Comparison of ENCODE assay signal across 22 mouse cellular contexts in the genomic region with DNA sequence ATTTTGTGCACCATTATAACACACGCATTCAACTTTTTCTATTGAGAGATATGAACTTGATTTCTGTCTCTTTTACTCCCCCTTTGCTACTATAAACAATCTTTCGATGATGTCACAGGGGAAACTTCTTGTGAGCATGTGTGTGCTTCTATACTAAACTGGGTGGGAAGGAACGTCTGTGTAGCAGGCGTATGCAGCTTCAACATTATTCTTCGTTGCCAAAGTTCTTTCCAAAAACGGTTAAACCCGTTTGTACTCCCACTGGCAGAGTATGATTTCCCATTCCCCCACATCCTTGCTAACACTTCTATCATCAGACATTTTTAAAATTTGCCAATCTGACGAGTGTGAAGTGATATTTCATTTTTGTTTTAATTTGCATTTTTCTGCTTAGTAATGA.
DNase-seq lines count a peak whose midpoint lies in the region; ATAC-seq lines count a peak whose summit lies in the region.
"Had no signal": no experiment of that assay in that cellular context is flagged by ENCODE, and none has a peak within 500 bp of the region (broad histone marks: within the 10 kb centered on the region; RNA-seq: fewer than 3 reads in every experiment).

No protein-coding gene starts in this region.

- WGBS in forebrain, embryonic 13.5 days = 87% methylated on average over 8 of the region's 8 CpGs
- 91% methylated on average over 8 of the region's 8 CpGs for WGBS in forebrain, embryonic 10.5 days

- H3K27me3 ChIP-seq in forebrain, embryonic 13.5 days = no peaks in the 10 kb centered on the region
- no peaks in the 10 kb centered on the region for H3K27me3 ChIP-seq in forebrain, embryonic 10.5 days (ENCODE audit: poor library complexity, severe bottlenecking)
- H3K27me3 ChIP-seq: embryonic facial prominence, embryonic 13.5 days; heart, embryonic 12.5 days; limb, embryonic 15.5 days; liver, embryonic 15.5 days; midbrain, embryonic 12.5 days; neural tube, embryonic 13.5 days had no signal

- no peak overlapping the region for H3K4me2 ChIP-seq in forebrain, embryonic 13.5 days
- H3K4me2 ChIP-seq: embryonic facial prominence, embryonic 13.5 days; heart, embryonic 12.5 days; limb, embryonic 15.5 days; liver, embryonic 15.5 days; midbrain, embryonic 12.5 days; neural tube, embryonic 13.5 days had no signal

- no peak for DNase-seq in forebrain, embryonic 10.5 days (ENCODE audit: extremely low spot score, low spot score)
- peak; percentile 15 to 17 for DNase-seq in left cerebral cortex, adult 9 months (ENCODE audit: low spot score in 2 of 2)
- no peak for DNase-seq in left cerebral cortex, postnatal 4 days
- peak; percentile 6 to 57 for DNase-seq in frontal cortex, postnatal 36 days (ENCODE audit: low spot score in 2 of 2)
- DNase-seq in right cerebral cortex, postnatal 36 days (ENCODE audit: low spot score in 2 of 2) = peak; percentile 2 to 24
- DNase-seq in adrenal gland, postnatal 14 days = no peak
- DNase-seq: adrenal gland, adult 2 months; cerebellum, adult 11 months; cerebellum, postnatal 10 days; gastrocnemius, adult 2 months; kidney, postnatal 36 days had no signal

- peak; percentile 36; the same call in 1 of the 2 replicates for ATAC-seq in forebrain, embryonic 13.5 days
- ATAC-seq in megakaryocyte, adult 5-6 weeks (ENCODE audit: poor library complexity, severe bottlenecking) = no peak
- ATAC-seq: hindbrain, embryonic 16.5 days; intestine, embryonic 16.5 days had no signal

- H3K9ac ChIP-seq in forebrain, embryonic 13.5 days = no peak overlapping the region
- H3K9ac ChIP-seq: embryonic facial prominence, embryonic 13.5 days; heart, embryonic 12.5 days; limb, embryonic 15.5 days; liver, embryonic 15.5 days; midbrain, embryonic 12.5 days; neural tube, embryonic 13.5 days had no signal

- no peaks in the 10 kb centered on the region for H3K36me3 ChIP-seq in forebrain, embryonic 13.5 days (ENCODE audit: poor library complexity, severe bottlenecking)
- no peaks in the 10 kb centered on the region for H3K36me3 ChIP-seq in forebrain, embryonic 10.5 days (replicated peaks)
- H3K36me3 ChIP-seq: embryonic facial prominence, embryonic 13.5 days; heart, embryonic 12.5 days; limb, embryonic 15.5 days; liver, embryonic 15.5 days; midbrain, embryonic 12.5 days; neural tube, embryonic 13.5 days had no signal

- H3K4me3 ChIP-seq in forebrain, embryonic 13.5 days = no peak overlapping the region
- H3K4me3 ChIP-seq in forebrain, embryonic 10.5 days = no peak overlapping the region
- H3K4me3 ChIP-seq: embryonic facial prominence, embryonic 13.5 days; gastrocnemius, adult 2 months; heart, embryonic 12.5 days; limb, embryonic 15.5 days; liver, embryonic 15.5 days; midbrain, embryonic 12.5 days; neural tube, embryonic 13.5 days had no signal

- no peaks in the 10 kb centered on the region; the same call in 1 of the 2 replicates for H3K9me3 ChIP-seq in forebrain, embryonic 13.5 days (replicated peaks)
- no peaks in the 10 kb centered on the region for H3K9me3 ChIP-seq in forebrain, embryonic 10.5 days
- H3K9me3 ChIP-seq: heart, embryonic 12.5 days; limb, embryonic 15.5 days; liver, embryonic 15.5 days; midbrain, embryonic 12.5 days had no signal

- intact Hi-C loops in left cerebral cortex, postnatal 4 days (cut with DNase I) = no loop called here

- H3K27ac ChIP-seq in forebrain, embryonic 13.5 days = no peak overlapping the region
- no peak overlapping the region for H3K27ac ChIP-seq in forebrain, embryonic 10.5 days
- H3K27ac ChIP-seq: embryonic facial prominence, embryonic 13.5 days; gastrocnemius, adult 2 months; limb, embryonic 15.5 days; liver, embryonic 15.5 days; midbrain, embryonic 12.5 days; neural tube, embryonic 13.5 days; stomach, postnatal 0 days had no signal

- H3K4me1 ChIP-seq in forebrain, embryonic 13.5 days = 0 out of 2 replicates have a peak, but pooled peaks cover 3% of the 10 kb centered on the region
- no peaks in the 10 kb centered on the region for H3K4me1 ChIP-seq in forebrain, embryonic 10.5 days
- H3K4me1 ChIP-seq: embryonic facial prominence, embryonic 13.5 days; heart, embryonic 12.5 days; limb, embryonic 15.5 days; liver, embryonic 15.5 days; neural tube, embryonic 13.5 days had no signal

Comparison
In these comparisons a context has a peak if more than half of its experiments do, and no peak if none do; other contexts are left out.
1. DNase-seq: peak in left cerebral cortex, adult 9 months (2 of 2), frontal cortex, postnatal 36 days (2 of 2) and right cerebral cortex, postnatal 36 days (2 of 2); none in forebrain, embryonic 10.5 days (single experiment), left cerebral cortex, postnatal 4 days (single experiment) and adrenal gland, postnatal 14 days (single experiment).